Mouse (Mus musculus): ENCODE measurements around the gene Kctd17.
A peak's percentile ranks its signal among the peaks of the same experiment; 100 is the strongest.

Gene Kctd17

DNA sequence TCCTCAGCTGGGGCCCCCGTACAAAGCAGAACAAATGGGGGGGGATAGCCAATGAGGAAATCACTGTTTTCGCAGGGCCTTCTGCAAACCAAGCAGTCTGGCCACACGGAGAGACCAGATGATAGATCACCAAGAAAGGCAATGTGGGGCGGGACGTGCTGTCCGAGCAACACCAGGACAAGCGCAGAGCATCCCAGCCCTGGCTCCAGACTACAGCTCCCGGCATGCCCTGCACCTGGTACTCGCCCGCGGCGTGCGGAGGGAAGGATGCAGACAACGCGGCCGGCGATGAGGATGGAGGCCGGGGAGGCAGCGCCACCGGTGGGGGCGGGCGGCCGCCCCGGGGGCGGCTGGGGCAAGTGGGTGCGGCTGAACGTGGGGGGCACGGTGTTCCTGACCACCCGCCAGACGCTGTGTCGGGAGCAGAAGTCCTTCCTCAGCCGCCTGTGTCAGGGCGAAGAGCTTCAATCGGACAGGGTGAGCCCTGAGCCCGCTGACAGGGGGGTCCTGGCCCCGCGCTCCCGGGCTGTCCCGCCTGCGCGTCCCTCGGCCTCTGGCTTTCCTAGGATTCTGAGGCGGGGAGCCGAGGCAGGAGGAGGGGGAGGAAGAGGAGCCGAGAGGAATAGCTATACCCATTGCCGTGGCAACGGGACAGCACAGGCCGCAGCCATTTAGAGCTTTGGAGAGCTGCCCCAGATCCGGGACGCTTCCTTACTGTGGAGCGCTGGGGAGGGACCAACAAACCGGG is at the start of gene Kctd17:
Kctd17 (plus strand) TSS at position 174 of the 748 bp plus-strand sequence.
- DNase-seq (ENCODE audit: low read depth): no peak

DNA sequence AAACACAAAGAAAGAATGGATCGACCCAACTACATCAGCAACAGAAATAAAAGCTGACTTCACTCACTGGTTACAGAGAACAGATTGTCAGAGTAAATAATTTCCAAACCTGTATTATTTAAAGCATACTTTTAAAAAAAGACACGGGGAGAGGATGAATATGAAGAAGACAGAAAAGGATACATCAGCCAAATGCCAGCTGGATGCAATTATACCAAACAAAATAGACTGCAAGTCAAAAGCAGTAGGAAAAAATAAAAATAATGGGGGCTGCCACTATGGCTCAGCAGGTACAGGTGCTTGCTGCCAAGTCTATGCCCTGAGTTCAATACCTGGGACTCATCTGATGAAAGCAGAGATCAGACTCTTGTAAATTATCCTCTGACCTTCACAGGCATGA is 48.2 kb upstream of the Kctd17 start:
- no peak for DNase-seq (ENCODE audit: low read depth)

DNA sequence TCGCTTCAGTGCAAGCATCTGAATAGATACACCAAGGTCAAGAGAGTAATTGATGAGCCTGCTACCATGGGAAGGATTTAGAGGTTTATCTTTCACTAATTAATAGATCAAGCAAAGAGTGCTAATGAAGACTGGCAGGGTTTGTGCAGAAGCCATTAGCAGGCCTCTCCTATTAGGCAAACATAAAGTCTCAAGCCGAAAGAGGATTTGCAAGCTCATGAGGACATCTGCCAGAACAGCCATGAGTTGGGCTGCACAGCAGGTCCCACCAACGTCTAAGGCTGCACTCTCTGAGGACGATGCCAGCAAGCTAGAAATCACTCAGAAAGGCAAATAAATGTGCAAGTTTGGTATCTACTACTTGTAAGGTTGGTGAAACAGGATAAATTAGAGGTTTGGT is 47.6 kb upstream of the Kctd17 start:
- DNase-seq (ENCODE audit: low read depth): no peak

DNA sequence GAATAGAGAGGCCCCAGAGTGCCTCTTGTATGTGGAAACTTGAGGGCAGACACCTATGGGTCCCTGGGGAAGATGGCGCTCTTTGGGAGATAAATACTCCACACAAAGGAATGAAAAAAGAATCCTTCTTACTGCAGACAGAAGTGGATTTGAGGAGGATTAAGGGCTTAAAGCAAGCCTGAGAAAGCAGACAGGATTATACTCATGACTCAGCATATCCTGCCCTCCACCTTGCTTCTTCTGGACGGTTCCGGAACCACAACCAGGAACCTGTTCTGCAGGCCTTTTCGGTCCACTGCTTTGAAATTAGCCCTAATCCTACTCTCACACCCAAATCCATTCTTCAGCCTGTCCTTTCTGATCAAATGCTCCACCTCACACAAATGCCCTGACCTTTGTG is 46.2 kb upstream of the Kctd17 start:
- no peak for DNase-seq (ENCODE audit: low read depth)

DNA sequence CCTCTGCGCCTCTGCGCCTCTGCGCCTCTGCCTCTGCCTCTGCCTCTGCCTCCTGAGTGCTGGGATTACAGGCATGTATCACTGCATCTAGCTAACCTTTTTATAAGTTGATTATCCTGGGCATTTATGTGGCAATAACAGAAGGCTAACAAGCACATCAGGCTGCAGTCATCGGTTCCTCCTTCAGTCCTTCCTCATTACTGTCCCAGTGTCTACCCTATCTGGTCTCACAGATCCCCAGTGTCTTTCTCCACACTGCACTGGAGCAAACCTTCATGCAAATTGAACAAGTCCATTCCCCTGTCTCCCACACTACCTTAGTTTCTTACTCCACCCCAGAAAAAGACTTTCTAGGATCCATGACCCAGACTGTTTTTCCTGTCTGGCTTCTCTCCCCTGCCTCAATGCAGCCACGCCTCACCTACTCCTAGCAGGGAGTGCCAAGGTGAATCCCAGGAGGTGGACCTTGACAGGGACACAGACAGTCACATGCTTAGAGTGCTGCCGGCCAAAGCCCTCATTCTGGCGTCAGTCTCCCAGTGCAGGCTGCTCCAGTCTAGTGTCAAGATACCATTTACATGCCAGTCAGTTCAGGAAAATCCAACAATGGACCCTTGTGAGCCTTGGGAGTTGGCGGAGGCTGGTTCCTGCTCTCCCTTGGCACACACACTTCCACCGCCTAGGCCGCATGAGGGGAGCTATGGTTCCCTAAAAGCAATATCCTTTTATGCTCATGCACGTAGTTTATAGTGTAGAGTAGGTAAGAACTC is 44.7 kb upstream of the Kctd17 start:
- DNase-seq (ENCODE audit: low read depth): no peak

DNA sequence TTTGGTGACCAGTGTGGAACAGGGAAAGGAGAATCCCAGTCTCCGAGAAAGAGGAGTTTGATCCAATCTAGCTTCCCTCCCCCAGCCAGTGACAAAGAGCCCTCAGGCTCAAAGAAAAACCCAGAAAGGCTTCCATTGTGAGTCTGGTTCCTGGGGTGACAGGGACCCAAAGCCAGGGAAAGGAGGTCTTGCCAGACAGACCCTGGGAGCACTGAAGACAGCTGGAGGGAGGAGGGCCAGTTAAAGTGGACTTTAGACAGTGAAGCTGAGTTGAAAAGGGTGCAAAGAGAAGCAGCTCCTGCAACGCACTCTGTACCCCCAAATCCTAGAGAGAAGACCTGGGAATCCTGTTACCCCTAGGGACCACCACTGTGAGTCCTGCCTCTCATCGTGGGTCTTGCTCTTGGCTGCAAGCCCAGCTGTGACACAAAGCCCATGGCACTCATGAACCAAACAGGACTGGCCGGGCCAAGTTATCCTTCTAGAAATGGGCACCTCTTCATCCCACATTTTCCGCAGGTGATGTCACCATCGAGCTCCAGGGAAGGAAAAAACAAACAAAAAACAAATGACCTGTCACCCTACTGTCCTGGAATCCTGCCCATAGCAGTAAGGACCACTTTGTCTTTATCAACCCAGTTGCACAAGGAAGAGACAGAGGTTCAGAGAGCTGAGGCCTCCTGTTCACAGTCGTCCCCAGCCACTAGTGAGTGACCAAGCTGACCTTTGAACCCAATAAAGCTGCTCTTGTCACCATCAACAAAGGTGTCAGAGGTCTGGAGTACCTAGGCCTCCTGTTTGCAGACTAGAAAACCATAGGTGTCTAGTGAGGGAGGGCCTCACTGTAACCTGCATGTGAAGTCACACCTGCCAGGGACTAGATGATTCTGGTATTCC is 43.9 kb upstream of the Kctd17 start:
- no peak for DNase-seq (ENCODE audit: low read depth)

DNA sequence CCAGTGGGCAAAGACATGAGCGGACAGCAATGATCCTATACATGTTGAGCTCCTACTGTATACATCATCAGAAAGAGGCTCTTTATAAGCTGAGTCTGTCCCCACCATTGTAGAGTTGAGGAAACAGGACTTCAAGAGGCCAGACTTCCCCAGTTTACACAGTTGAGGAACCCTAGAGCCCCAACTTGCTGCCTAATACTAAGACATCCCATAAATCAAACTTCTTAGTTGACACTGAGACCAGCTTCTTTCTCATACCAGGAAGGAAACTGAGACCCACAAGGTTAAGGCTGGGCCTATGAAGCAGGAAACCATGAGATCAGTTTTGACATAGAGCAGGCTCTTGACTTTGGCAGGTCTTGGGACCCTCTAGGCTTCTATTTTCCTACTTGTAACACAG is 42.8 kb upstream of the Kctd17 start:
- DNase-seq (ENCODE audit: low read depth): no peak

DNA sequence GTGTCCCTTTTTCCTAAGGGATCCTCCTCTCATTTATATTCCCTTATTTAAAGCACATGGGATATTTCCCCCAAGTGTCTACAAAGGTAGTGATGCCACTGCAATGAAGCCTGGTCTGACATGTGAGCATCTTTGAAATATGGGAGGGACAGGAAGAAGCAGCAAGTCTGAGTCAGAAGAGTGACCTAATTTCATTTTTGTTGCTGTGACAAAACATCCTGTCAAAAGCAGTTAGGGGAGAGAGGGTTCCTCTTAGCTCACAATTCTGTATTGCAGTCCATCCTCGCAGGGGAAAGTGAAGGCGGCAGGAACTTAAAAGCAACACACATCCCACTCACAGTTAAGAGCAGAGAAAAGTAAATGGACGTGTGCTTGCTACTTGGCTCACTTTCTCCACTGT is 37.5 kb upstream of the Kctd17 start:
- DNase-seq (ENCODE audit: low read depth): no peak

DNA sequence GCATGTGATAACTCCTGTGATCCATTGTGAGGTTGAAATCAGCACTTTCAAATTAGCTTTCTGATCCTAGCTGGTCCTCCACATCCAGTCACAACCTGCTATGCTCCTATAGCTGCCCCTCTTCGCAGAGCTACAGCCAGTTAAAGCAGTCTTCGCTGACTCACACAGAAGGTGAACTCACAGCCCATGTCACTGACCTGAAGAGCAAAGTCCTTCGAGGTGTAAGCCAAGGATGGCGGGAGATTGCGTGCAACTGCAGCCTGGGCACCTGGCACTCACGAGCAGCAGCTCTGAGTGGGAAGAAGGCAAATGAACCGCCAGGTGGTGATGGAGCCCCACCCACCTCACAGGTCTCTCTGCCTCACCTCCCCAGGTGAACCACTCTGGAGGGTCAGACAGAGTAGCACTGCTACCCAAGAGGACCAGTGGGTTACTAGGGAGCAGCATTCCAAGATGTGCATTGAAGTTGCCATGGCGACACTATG is 32.8 kb upstream of the Kctd17 start, which contains the start of gene Tex33:
Tex33 (minus strand) TSS at position 435 of the 485 bp plus-strand sequence.
- no peak for DNase-seq (ENCODE audit: low read depth)

DNA sequence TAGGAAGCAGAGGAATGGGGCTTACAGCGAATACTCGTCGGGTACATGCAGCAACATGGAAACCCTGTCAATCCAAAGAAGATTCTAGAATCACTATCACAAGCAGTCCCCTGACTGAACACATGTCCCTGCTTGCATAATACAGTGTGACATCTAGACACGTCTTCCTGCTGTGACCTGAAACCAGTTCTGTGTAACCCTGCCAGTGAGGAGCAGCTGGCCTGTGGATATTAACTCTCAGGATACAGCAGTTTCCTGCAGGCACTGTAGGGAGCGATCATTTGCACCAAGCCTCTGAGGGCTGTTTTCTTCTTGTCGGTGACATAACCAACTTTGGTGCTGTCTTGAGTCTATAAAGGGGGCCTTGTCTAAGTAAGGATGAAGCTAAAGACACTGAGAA is 27.0 kb upstream of the Kctd17 start:
- no peak for DNase-seq (ENCODE audit: low read depth)

DNA sequence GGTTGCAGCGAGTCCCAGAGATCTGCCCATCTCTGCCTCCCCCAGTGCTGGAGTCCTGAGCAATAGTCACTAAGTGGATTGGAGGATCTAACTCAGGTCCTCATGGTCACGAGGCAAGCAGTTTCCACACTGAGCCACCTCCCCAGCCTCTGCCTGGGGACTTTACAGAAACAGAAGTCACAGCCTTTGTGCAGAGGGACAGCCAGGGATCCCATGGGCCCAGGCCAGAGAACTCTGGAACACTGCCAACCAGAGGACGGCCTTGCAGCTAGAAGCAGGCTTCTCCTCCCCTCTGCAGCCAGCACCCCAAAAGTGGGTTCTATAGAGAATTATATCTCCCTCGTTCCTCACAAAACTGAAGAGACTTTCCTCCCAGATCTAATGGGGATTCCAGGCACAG is 26.4 kb upstream of the Kctd17 start:
- DNase-seq (ENCODE audit: low read depth): no peak

DNA sequence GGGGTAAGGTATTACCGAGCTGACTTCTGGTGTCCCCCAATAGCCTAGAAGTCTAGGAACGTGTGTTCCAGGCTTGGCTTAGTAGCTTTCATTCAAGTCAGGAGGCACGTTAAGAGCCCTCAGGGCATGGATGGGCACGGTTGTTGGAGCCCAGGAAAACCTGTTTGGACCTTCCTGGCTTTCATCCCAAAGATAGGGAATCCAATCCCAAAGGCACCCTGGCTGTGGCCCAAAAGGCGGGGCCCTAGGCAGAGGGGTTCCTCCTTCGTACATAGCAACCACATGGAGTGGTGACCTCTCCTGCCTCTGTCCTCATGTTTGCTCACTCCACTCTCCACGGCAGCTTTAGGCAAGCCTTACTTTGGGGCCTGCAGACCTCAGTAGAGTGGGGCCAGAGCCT is 25.9 kb upstream of the Kctd17 start:
- DNase-seq (ENCODE audit: low read depth): no peak

DNA sequence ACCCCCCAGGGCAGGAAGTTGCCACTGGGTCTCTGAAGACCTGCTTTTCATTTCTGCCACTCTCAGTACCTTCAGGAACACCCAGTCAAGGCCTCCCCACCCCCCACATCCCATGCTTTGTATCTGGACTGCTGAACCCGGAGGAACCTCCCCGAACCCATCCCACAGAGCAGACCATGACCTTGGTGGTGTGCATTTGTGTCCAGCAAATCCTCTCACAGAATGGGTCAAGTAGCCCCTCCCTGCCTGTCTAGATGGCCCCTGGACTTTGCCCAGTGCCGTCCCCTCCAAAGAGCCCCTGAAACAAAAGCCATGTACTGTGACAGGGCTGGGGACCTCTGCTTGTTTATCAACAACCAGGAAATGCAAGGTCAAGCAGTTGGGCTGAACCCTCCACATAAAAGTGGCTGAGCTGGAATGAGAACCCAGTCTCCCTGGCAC is 25.0 kb upstream of the Kctd17 start:
- DNase-seq (ENCODE audit: low read depth): no peak

DNA sequence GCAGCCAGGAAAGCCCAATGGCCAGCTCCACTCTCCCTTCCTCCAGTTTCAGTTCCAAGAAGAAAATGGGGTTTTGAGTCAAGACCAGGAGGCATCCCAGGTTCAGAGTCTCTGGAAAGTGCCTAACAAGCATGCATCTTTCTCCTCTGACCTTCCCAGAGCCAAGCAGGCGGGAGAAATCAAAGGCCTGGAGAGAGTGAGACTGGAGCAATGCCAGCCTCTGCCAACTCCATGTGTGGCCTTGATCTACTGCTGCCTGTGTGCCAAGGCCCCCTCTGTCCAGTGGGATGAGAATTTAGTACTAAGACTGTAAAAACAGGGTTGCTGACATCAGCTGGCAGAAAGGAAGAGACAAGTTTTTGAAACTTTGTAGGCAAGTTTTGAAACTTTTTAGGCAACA is 24.5 kb upstream of the Kctd17 start:
- DNase-seq (ENCODE audit: low read depth): no peak

DNA sequence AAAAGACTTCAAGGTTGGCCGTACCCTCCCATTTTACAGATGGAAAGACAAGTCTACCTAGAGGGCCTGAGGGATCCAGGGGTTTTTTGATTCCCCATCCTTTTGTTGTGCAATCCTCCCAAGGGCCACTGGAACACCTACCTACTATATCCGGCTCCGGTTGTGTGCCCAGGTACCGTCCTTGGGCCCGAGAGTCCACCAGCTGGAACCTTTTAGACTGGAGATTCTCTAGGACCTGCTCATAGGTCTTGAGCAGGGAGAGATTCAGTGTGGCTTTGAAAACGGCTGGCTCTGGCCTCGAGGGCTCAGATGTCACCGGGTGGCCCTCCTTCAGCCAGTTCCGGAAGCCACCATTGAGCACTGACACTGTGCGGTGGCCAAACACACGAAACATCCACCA is 23.3 kb upstream of the Kctd17 start:
- no peak for DNase-seq (ENCODE audit: low read depth)

DNA sequence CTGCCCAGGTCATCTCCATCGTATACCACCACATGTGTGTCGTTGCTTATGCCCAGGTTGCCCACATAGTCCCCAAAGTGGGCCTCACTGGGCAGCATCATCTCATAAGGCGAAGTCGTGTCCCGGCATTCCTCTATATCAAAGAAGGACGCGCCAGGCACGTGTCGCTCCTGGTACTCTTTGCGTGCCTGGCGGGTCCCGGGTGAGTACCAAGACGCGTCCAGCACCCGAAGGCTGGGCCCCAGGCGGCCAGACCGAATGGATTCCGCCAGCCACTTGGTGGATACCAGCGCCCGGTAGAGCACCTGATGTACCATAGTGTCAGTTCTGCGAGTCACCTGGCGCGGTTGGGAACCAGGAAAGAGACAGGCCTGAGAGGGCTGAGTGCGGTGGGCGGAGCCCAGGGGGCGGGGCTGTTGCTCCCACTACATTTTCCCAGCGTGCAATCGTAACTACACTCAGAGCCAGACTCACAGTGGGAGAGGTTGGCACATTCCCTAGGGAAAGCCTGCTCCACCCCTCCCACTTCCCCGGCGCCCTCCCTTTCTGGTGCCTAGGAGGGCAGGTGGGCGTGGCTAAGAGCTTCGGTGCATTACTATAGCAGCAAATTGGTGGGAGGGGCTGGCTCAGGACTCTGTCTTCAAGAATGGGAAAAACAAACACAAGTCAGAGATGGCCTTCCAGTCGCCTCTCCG is 22.7 kb upstream of the Kctd17 start, which contains the start of gene Tst:
Tst (minus strand) TSS at position 391 of the 695 bp plus-strand sequence.
- peak; percentile 58 for DNase-seq (ENCODE audit: low read depth)

DNA sequence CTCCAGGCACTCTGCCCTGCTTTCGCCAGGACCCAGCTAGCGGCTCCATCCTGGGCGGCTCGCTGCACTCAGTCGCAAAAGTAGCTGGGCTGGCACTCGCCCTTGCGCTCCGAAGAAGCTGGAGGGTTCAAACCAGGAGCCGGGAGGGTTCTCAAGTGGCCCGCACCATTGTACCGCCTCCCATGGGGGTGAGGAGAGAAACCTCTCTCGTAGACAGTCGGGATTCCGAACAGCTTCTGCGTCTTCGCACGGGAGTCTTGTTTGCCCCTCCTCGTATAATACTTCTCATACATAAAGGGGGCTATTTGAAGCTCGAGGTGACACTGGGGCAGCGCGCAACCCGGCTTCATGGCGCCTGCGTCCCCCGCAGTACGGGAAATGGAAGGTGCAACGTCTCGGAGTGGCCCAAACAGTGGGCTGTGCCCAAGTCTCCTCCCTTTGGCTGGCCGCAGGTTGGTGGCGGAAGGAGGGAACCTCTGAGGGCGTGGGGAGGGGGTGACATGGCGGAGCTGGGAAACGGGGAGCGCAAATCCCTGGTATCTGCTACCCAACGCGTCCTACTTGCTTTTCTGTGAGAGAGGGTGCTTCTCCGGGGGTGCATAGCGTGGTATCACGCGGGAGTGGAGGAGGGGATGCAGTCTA is 21.9 kb upstream of the Kctd17 start, which contains the start of gene Mpst:
Mpst (plus strand) TSS at position 124 of the 642 bp plus-strand sequence.
- peak; percentile 81 for DNase-seq (ENCODE audit: low read depth)

DNA sequence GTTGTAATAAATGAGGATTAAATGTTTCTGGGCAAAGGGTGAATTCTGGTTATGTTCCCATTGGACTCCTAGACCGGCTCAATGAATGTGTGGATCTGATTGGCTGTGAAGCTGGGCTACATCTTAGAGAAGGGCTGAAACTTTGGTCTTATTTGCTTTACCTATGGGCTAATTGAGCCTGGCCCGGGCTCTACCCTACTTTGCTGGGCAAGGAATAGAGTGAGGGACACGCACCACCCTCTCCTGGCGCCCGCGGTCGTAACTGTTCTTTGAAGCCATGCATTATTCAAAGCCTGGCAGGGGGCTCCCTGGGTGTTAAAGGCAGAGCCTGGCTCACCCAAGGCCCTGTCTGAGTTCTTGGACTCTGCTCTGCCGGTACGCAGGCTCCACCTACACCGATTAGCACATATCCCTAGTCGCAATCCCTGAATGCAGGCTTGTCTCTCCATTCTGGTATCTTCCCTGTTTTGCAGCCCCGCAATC is 18.8 kb upstream of the Kctd17 start:
- DNase-seq (ENCODE audit: low read depth): no peak

DNA sequence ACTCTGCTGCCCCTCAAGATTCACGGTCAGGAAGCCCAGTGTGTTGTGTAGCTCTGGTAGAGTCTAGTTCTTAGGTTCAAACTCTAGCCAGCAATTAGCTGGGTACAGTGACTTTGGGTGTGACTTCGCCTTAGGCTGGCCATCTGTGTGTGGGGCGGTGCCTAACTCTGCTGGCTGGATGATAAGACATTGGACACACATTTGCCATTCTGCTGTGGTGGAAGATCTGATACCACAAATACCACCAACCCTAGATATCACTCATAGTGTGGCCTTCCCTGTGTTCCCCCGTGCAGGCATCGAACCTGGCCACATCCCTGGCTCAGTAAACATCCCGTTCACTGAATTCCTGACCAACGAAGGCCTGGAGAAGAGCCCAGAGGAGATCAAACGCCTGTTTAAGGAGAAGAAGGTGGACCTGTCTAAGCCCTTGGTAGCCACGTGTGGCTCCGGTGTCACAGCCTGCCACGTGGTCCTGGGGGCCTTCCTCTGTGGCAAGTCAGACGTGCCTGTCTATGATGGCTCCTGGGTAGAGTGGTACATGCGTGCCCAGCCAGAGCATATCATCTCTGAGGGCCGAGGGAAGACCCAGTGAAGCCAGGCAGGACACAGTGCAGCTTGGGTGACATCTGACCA is 15.2 kb upstream of the Kctd17 start:
- no peak for DNase-seq (ENCODE audit: low read depth)

DNA sequence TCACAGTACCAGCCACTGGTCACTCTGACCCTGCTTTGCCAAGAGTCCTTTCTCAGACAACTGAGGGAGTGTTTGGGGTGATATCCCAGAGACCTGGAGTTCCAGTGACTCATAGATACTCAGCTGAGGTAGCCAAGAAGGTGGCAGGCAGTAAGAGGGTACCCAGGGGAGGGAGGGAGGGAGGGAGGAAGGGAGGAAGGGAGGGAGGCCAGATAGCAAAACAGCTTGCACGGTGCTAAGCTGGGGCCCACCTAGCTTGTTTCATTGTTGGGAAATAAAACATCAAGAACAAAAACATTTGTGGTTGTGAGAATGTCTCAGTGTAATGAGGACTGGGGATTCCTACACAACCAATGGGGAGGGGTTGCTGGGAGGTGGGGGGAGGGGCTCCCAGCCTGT is 14.6 kb upstream of the Kctd17 start:
- no peak for DNase-seq (ENCODE audit: low read depth)

All from c-Kit-positive CD71-negative TER-119-negative erythroid progenitor cells, embryonic 14.5 days (primary cell).